Mouse (Mus musculus): ENCODE data around the gene Slc17a8. TPM values are rescaled to one million over a fixed set of nuclear protein-coding genes. Genes with fewer than 3 reads are reported as not detected.
"Not testable (repeated sequence)": the region's sequence is repeated elsewhere in the genome, so short reads cannot be mapped to it uniquely, and the experiment has no call there.

The Slc17a8 gene
- polyA plus RNA-seq, 1 experiment from 2014 or later: 0.02 TPM

GRCm38 (mm10) chr10:89588708-89589107 lies 32.3 kb downstream of the Slc17a8 start:
- no peaks in the 10 kb centered on the region; the same call in 1 of the 2 replicates for H3K4me1 ChIP-seq
- ATAC-seq: no peak
- H3K4me2 ChIP-seq: no peak overlapping the region
- WGBS (ENCODE audit: insufficient replicate concordance): 80% methylated on average over 1 of the region's 1 CpGs
- H3K36me3 ChIP-seq: no peaks in the 10 kb centered on the region
- no peaks in the 10 kb centered on the region for H3K27me3 ChIP-seq (replicated peaks)
- H3K9me3 ChIP-seq (replicated peaks): no peaks in the 10 kb centered on the region
- H3K9ac ChIP-seq: no peak overlapping the region
- H3K27ac ChIP-seq: no peak overlapping the region
- no peak overlapping the region for H3K4me3 ChIP-seq

GRCm38 (mm10) chr10:89584709-89585108 lies 36.3 kb downstream of the Slc17a8 start:
- no peak for ATAC-seq
- H3K4me2 ChIP-seq: no peak overlapping the region
- no peaks in the 10 kb centered on the region for H3K9me3 ChIP-seq (replicated peaks)
- no peak overlapping the region for H3K4me3 ChIP-seq
- no peak overlapping the region for H3K9ac ChIP-seq
- no peaks in the 10 kb centered on the region for H3K27me3 ChIP-seq (replicated peaks)
- H3K4me1 ChIP-seq: no peaks in the 10 kb centered on the region
- 81% methylated on average over 4 of the region's 4 CpGs for WGBS (ENCODE audit: insufficient replicate concordance)
- no peaks in the 10 kb centered on the region for H3K36me3 ChIP-seq
- no peak overlapping the region for H3K27ac ChIP-seq

GRCm38 (mm10) chr10:89578801-89579200 lies 42.3 kb downstream of the Slc17a8 start:
- Histone ChIP-seq H3K4me1 (no peaks in the 10 kb centered on the region), H3K27ac (no peak overlapping the region), H3K4me3 (no peak overlapping the region), H3K9ac (no peak overlapping the region), H3K4me2 (no peak overlapping the region), H3K9me3 (replicated peaks) (no peaks in the 10 kb centered on the region), H3K27me3 (replicated peaks) (no peaks in the 10 kb centered on the region), H3K36me3 (no peaks in the 10 kb centered on the region)
- no peak for ATAC-seq
- WGBS (ENCODE audit: insufficient replicate concordance): 73% methylated on average over 4 of the region's 4 CpGs

GRCm38 (mm10) chr10:89577666-89578065 lies 43.4 kb downstream of the Slc17a8 start:
- H3K4me3 ChIP-seq: no peak overlapping the region
- 67% methylated on average over 3 of the region's 3 CpGs for WGBS (ENCODE audit: insufficient replicate concordance)
- H3K9me3 ChIP-seq (replicated peaks): no peaks in the 10 kb centered on the region
- H3K4me2 ChIP-seq: no peak overlapping the region
- H3K4me1 ChIP-seq: no peaks in the 10 kb centered on the region
- no peaks in the 10 kb centered on the region for H3K36me3 ChIP-seq
- no peak overlapping the region for H3K27ac ChIP-seq
- no peak overlapping the region for H3K9ac ChIP-seq
- H3K27me3 ChIP-seq (replicated peaks): no peaks in the 10 kb centered on the region
- no peak for ATAC-seq

GRCm38 (mm10) chr10:89573421-89573820 lies 47.6 kb downstream of the Slc17a8 start:
- peaks cover 4% of the 10 kb centered on the region; the same call in 1 of the 2 replicates for H3K9me3 ChIP-seq (replicated peaks)
- H3K27ac ChIP-seq: no peak overlapping the region
- H3K36me3 ChIP-seq: no peaks in the 10 kb centered on the region
- 73% methylated on average over 3 of the region's 3 CpGs for WGBS (ENCODE audit: insufficient replicate concordance)
- H3K4me2 ChIP-seq: no peak overlapping the region
- no peak overlapping the region for H3K4me3 ChIP-seq
- H3K27me3 ChIP-seq (replicated peaks): no peaks in the 10 kb centered on the region
- H3K9ac ChIP-seq: no peak overlapping the region
- ATAC-seq: no peak
- no peaks in the 10 kb centered on the region for H3K4me1 ChIP-seq

- Histone ChIP-seq H3K4me1 (no peaks in the 10 kb centered on the region), H3K9ac (no peak overlapping the region), H3K27me3 (replicated peaks) (no peaks in the 10 kb centered on the region), H3K4me3 (no peak overlapping the region), H3K9me3 (replicated peaks) (peaks cover 4% of the 10 kb centered on the region; the same call in 1 of the 2 replicates), H3K36me3 (no peaks in the 10 kb centered on the region), H3K27ac (no peak overlapping the region), H3K4me2 (no peak overlapping the region)
- no peak for ATAC-seq
- 62% methylated on average over 6 of the region's 6 CpGs for WGBS (ENCODE audit: insufficient replicate concordance)
Observed at GRCm38 (mm10) chr10:89572946-89573345, 48.1 kb downstream of the Slc17a8 start.

- peaks cover 4% of the 10 kb centered on the region; the same call in 1 of the 2 replicates for H3K9me3 ChIP-seq (replicated peaks)
- H3K4me1 ChIP-seq: no peaks in the 10 kb centered on the region
- H3K36me3 ChIP-seq: no peaks in the 10 kb centered on the region
- H3K9ac ChIP-seq: no peak overlapping the region
- H3K27me3 ChIP-seq (replicated peaks): no peaks in the 10 kb centered on the region
- no peak for ATAC-seq
- no peak overlapping the region for H3K4me3 ChIP-seq
- H3K4me2 ChIP-seq: no peak overlapping the region
- 61% methylated on average over 2 of the region's 2 CpGs for WGBS (ENCODE audit: insufficient replicate concordance)
- no peak overlapping the region for H3K27ac ChIP-seq
Observed at GRCm38 (mm10) chr10:89567391-89567790, 53.7 kb downstream of the Slc17a8 start.

GRCm38 (mm10) chr10:89565301-89566022 lies 55.6 kb downstream of the Slc17a8 start:
- no peak for ATAC-seq
- Histone ChIP-seq H3K4me1 (no peaks in the 10 kb centered on the region), H3K9me3 (replicated peaks) (peaks cover 4% of the 10 kb centered on the region; the same call in 1 of the 2 replicates), H3K9ac (no peak overlapping the region), H3K36me3 (no peaks in the 10 kb centered on the region), H3K27ac (no peak overlapping the region), H3K27me3 (replicated peaks) (no peaks in the 10 kb centered on the region), H3K4me3 (no peak overlapping the region), H3K4me2 (no peak overlapping the region)
- WGBS (ENCODE audit: insufficient replicate concordance): 67% methylated on average over 9 of the region's 9 CpGs

GRCm38 (mm10) chr10:89562113-89562512 lies 58.9 kb downstream of the Slc17a8 start:
- Histone ChIP-seq H3K4me3 (no peak overlapping the region), H3K27ac (no peak overlapping the region), H3K36me3 (no peaks in the 10 kb centered on the region), H3K27me3 (replicated peaks) (no peaks in the 10 kb centered on the region), H3K9me3 (replicated peaks) (no peaks in the 10 kb centered on the region), H3K4me2 (no peak overlapping the region), H3K4me1 (no peaks in the 10 kb centered on the region), H3K9ac (no peak overlapping the region)
- no peak for ATAC-seq
- WGBS (ENCODE audit: insufficient replicate concordance): 34% methylated on average over 6 of the region's 6 CpGs

- Histone ChIP-seq H3K4me3 (no peak overlapping the region), H3K4me1 (no peaks in the 10 kb centered on the region), H3K27me3 (replicated peaks) (no peaks in the 10 kb centered on the region), H3K36me3 (no peaks in the 10 kb centered on the region), H3K9me3 (replicated peaks) (no peaks in the 10 kb centered on the region), H3K27ac (no peak overlapping the region), H3K4me2 (no peak overlapping the region), H3K9ac (no peak overlapping the region)
- 53% methylated on average over 3 of the region's 3 CpGs for WGBS (ENCODE audit: insufficient replicate concordance)
- ATAC-seq: no peak
Observed at GRCm38 (mm10) chr10:89559351-89559750, 61.7 kb downstream of the Slc17a8 start.

- 73% methylated on average over 13 of the region's 13 CpGs for WGBS (ENCODE audit: insufficient replicate concordance)
- not testable (repeated sequence) for H3K4me1 ChIP-seq; H3K9ac ChIP-seq; H3K27ac ChIP-seq; H3K27me3 ChIP-seq (replicated peaks); H3K9me3 ChIP-seq (replicated peaks); H3K36me3 ChIP-seq; ATAC-seq; H3K4me3 ChIP-seq; H3K4me2 ChIP-seq
Observed at GRCm38 (mm10) chr10:89554885-89555284, 66.2 kb downstream of the Slc17a8 start.

- H3K4me3 ChIP-seq; H3K9ac ChIP-seq; ATAC-seq; H3K4me2 ChIP-seq; H3K4me1 ChIP-seq; H3K9me3 ChIP-seq (replicated peaks); H3K27ac ChIP-seq; H3K36me3 ChIP-seq; H3K27me3 ChIP-seq (replicated peaks): not testable (repeated sequence)
- 76% methylated on average over 7 of the region's 7 CpGs for WGBS (ENCODE audit: insufficient replicate concordance)
Observed at GRCm38 (mm10) chr10:89553855-89554254, 67.2 kb downstream of the Slc17a8 start.

- no peak overlapping the region for H3K9ac ChIP-seq
- H3K4me1 ChIP-seq: no peaks in the 10 kb centered on the region
- no peak overlapping the region for H3K4me2 ChIP-seq
- H3K27ac ChIP-seq: no peak overlapping the region
- no peaks in the 10 kb centered on the region for H3K36me3 ChIP-seq
- no peak for ATAC-seq
- 68% methylated on average over 5 of the region's 5 CpGs for WGBS (ENCODE audit: insufficient replicate concordance)
- no peak overlapping the region for H3K4me3 ChIP-seq
- H3K27me3 ChIP-seq (replicated peaks): no peaks in the 10 kb centered on the region
- H3K9me3 ChIP-seq (replicated peaks): no peaks in the 10 kb centered on the region
Observed at GRCm38 (mm10) chr10:89553015-89553414, 68.0 kb downstream of the Slc17a8 start.

Data from liver, embryonic 12.5 days (tissue).